Mouse (Mus musculus) thymus, adult 2 months (tissue): ENCODE results near the gene Cpd.

Source experiments
- CTCF ChIP-seq: fragments of 200-500 bp; IDR thresholded peaks from 2 replicates; pipeline ENCODE4 v1.5.1; 2012; ENCODE audit warnings: mild to moderate bottlenecking, control low read depth, low read length, moderate library complexity, borderline replicate concordance; ENCODE audit not compliant: control insufficient read depth, poor library complexity, insufficient read depth; ENCODE audit errors: extremely low read depth
- POLR2A ChIP-seq: fragments of 200-500 bp; IDR thresholded peaks from 2 replicates; pipeline ENCODE4 v1.6.1; 2012; ENCODE audit warnings: mild to moderate bottlenecking, low read length, control low read depth, moderate library complexity; ENCODE audit not compliant: control insufficient read depth, poor library complexity, insufficient read depth; ENCODE audit errors: extremely low read depth

- TF ChIP-seq CTCF, result no peak
- TF ChIP-seq POLR2A, result no peak
Measured at GRCm38 (mm10) chr11:76770566-76770965, 76.3 kb downstream of the Cpd start.
